Mouse (Mus musculus): ENCODE results near the gene Krtap19-9b.

Krtap19-9b gene

DNA sequence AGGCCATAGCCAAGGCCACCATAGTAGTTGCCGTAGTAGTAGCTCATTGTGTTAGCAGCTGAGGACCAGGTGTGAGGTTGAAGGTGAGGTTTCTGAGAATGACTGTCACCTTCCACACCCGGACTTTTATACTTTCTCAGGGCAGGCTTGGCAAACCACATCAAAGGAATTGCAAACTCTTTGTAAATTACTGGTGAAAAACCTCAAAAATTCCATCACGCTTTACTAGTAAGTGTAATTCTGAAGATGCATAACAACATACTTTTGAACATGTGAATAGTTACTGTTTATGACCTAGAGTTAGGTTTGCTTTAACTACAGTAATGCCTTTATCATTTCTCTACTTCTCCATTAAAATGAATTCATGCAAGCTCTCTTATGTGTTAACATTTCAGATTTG is at the start of gene Krtap19-9b:
Gene Krtap19-9b (minus strand): TSS at position 101 of the 400 bp plus-strand sequence.
- WGBS = 90% methylated on average over 3 of the region's 3 CpGs

DNA sequence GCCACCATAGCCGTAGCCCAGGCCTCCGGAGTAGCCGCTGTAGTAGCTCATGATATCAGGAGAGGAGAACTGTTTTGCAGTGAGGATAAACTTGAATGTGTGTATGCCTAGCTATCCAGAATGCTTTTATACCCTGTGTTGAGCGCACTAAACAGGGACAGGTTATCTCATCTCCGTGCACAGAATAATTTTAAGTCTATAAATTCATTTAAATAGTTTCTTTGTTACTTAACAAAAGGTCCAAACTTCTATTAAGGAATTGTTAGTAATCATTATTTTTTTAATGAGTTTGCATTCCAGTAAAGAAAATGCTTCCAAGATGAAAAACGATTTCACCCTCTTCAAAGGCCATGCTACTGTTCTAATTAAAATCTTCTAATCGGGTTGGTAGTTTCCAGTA is 30.7 kb upstream of the Krtap19-9b start, which contains the start of gene Krtap16-3:
Gene Krtap16-3 (minus strand): TSS at position 101 of the 400 bp plus-strand sequence.
- WGBS = 62% methylated on average over 7 of the region's 7 CpGs

DNA sequence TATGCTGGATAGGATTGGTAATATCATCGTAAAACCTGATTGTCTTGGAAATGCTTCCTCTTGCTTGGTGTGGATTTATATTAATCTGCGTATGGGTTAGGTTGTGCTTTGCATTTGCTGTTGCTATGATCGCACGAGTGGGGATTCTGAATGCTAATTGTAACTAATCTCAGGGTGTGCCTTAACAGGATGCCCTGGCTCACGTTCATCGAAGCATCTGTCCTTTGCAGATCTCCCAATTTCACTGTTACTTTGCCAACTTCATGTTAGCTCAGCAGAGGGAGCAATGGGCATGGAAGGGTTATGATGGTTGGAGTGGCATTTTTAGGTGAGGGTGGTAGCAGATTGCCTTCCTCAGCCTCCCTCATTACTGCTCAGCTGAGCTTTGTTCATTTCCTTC is 9.0 kb upstream of the Krtap19-9b start:
- 61% methylated on average over 6 of the region's 6 CpGs for WGBS

GRCm38 (mm10) chr16:88938252-88938651 is 6.2 kb upstream of the Krtap19-9b start:
- 81% methylated on average over 7 of the region's 7 CpGs for WGBS

GRCm38 (mm10) chr16:88896357-88896756 is 35.7 kb downstream of the Krtap19-9b start, which contains the start of gene Krtap19-5:
TSS of gene Krtap19-5 (minus strand) at chr16:88896457.
- whole genome bisulfite sequencing = 95% methylated on average over 6 of the region's 6 CpGs

DNA sequence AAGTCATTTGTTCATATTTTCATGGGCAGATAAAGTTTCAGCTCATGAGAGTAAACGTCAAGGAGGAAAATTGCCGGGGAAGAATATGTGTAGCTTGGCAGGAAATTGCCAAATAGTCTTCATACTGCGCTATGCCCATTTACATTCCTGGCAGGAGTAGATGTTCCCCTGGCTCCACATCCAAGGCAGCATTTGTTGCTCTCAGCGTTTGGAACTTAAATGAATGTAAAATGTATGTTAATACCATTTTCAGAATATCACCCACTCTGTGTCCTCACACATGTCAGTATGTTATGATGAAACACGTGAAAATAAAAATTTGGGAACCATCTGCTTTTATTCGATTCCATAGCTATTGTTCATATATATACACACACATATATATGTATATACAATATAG is 45.2 kb downstream of the Krtap19-9b start:
- WGBS = 54% methylated on average over 6 of the region's 6 CpGs

DNA sequence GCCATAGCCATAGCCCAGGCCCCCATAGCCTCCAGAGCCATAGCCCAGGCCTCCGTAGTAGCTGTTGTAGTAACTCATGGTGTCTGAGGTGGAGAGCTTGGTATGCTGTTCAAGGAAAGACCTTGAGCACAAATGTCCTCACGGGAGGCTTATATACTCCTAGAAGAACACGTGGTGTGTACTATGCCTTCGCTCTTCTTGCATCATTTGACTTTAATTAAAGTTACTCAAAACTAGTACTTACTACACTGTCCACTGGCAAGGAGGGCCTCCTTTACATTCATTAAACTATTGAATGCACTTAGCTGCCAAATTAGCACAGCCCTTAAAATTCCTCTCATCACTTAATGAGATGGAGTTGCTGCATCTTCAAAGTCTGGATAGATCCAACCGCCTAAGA is 47.1 kb downstream of the Krtap19-9b start, which contains the start of gene Krtap19-4:
Gene Krtap19-4 (minus strand): TSS at position 101 of the 400 bp plus-strand sequence.
- 84% methylated on average over 5 of the region's 5 CpGs for whole genome bisulfite sequencing

All from cerebral cortex, adult 2 months (tissue).